Mouse (Mus musculus) right cerebral cortex, postnatal 25 days (tissue): ENCODE measurements around the gene Shmt2.
A peak's percentile ranks its signal among the peaks of the same experiment; 100 is the strongest.

Source experiments
- DNase-seq: peaks from one replicate; pipeline ENCODE4 v3.0.0; 2022

Shmt2 gene

GRCm38 (mm10) chr10:127534036-127534928, 12.0 kb upstream of the Shmt2 start, which contains the start of gene Nxph4:
Gene Nxph4, minus strand, starts transcription at chr10:127534559.
- no peak for DNase-seq

GRCm38 (mm10) chr10:127531548-127531947, 9.3 kb upstream of the Shmt2 start:
- DNase-seq, result no peak

- DNase-seq, result no peak
Observed at GRCm38 (mm10) chr10:127530945-127531344, 8.7 kb upstream of the Shmt2 start.

- no peak for DNase-seq
Observed at GRCm38 (mm10) chr10:127527481-127527880, 5.2 kb upstream of the Shmt2 start.

- no peak for DNase-seq
Observed at GRCm38 (mm10) chr10:127526681-127527080, 4.4 kb upstream of the Shmt2 start.

GRCm38 (mm10) chr10:127526048-127526447, 3.8 kb upstream of the Shmt2 start:
- no peak for DNase-seq

- no peak for DNase-seq
Observed at GRCm38 (mm10) chr10:127524646-127525255, 2.5 kb upstream of the Shmt2 start.

GRCm38 (mm10) chr10:127521611-127522080, 598 bp downstream of the Shmt2 start:
- DNase-seq, result no peak

- no peak for DNase-seq
Observed at GRCm38 (mm10) chr10:127520714-127521357, 1.4 kb downstream of the Shmt2 start.

- no peak for DNase-seq
Observed at GRCm38 (mm10) chr10:127519903-127520713, 2.1 kb downstream of the Shmt2 start.

GRCm38 (mm10) chr10:127519041-127519701, 3.1 kb downstream of the Shmt2 start:
- no peak for DNase-seq

GRCm38 (mm10) chr10:127517941-127518340, 4.3 kb downstream of the Shmt2 start:
- DNase-seq, result no peak

GRCm38 (mm10) chr10:127516576-127517260, 5.5 kb downstream of the Shmt2 start:
- DNase-seq, result no peak

GRCm38 (mm10) chr10:127515983-127516459, 6.2 kb downstream of the Shmt2 start:
- DNase-seq, result no peak

- DNase-seq, result no peak
Observed at GRCm38 (mm10) chr10:127515271-127515982, 6.8 kb downstream of the Shmt2 start.

GRCm38 (mm10) chr10:127514764-127515163, 7.5 kb downstream of the Shmt2 start, which contains the start of gene Ndufa4l2:
Gene Ndufa4l2, plus strand, starts transcription at chr10:127514967.
- no peak for DNase-seq

- no peak for DNase-seq
Observed at GRCm38 (mm10) chr10:127514111-127514698, 8.0 kb downstream of the Shmt2 start.

GRCm38 (mm10) chr10:127513501-127514091, 8.6 kb downstream of the Shmt2 start:
- no peak for DNase-seq

GRCm38 (mm10) chr10:127512813-127513212, 9.4 kb downstream of the Shmt2 start:
- peak; percentile 91 for DNase-seq

GRCm38 (mm10) chr10:127512307-127512666, 10.0 kb downstream of the Shmt2 start:
- no peak for DNase-seq
